Mouse (Mus musculus): ENCODE data around the gene Nos3. TPM values are rescaled to one million over a fixed set of nuclear protein-coding genes. Genes with fewer than 3 reads are reported as not detected.

Nos3 gene
- 0.01 and 0.04 TPM in 2 replicates for polyA plus RNA-seq (2012)

GRCm38 (mm10) chr5:24364508-24364907 is at the start of gene Nos3:
Gene Nos3 (plus strand): TSS chr5:24364810.

GRCm38 (mm10) chr5:24351278-24351677 is 13.3 kb upstream of the Nos3 start, which contains the start of gene Kcnh2:
Gene Kcnh2 (minus strand): TSS chr5:24351604.

GRCm38 (mm10) chr5:24391864-24392263 is 27.3 kb downstream of the Nos3 start, which contains the start of gene Atg9b:
Gene Atg9b (minus strand): TSS chr5:24392143.

GRCm38 (mm10) chr5:24393392-24393997 is 28.9 kb downstream of the Nos3 start, which contains the start of gene Abcb8:
Gene Abcb8 (plus strand): TSS chr5:24393663.

GRCm38 (mm10) chr5:24413042-24413693 is 48.6 kb downstream of the Nos3 start, which contains the start of gene Asic3:
Gene Asic3 (plus strand): TSS chr5:24413392.

GRCm38 (mm10) chr5:24423129-24424003 is 58.8 kb downstream of the Nos3 start, which contains the start of the genes Cdk5 and Slc4a2:
Gene Cdk5 (minus strand): TSS chr5:24423530.
Gene Slc4a2 (plus strand): TSS chr5:24423837.

Other genes with a start within 250 kb of the Nos3 start
- gene Nupl2, start 199.8 kb upstream of the Nos3 start, polyA plus RNA-seq (2012) = 5.4 and 6.3 TPM in 2 replicates
- 1.2 and 3.4 TPM in 2 replicates for gene Kcnh2, start 13.2 kb upstream of the Nos3 start, polyA plus RNA-seq (2012)
- 9.1 and 12.0 TPM in 2 replicates for gene Atg9b, start 27.3 kb downstream of the Nos3 start, polyA plus RNA-seq (2012)
- 39.0 and 46.9 TPM in 2 replicates for gene Abcb8, start 28.9 kb downstream of the Nos3 start, polyA plus RNA-seq (2012)
- 0.59 and 0.61 TPM in 2 replicates for gene Asic3, start 48.6 kb downstream of the Nos3 start, polyA plus RNA-seq (2012)
- gene Cdk5, start 58.7 kb downstream of the Nos3 start, polyA plus RNA-seq (2012) = 14.9 and 15.2 TPM in 2 replicates
- gene Slc4a2, start 59.0 kb downstream of the Nos3 start, polyA plus RNA-seq (2012) = 43.0 and 45.9 TPM in 2 replicates
- 187 and 193 TPM in 2 replicates for gene Fastk, start 80.5 kb downstream of the Nos3 start, polyA plus RNA-seq (2012)
- 37.1 and 49.8 TPM in 2 replicates for gene Tmub1, start 83.0 kb downstream of the Nos3 start, polyA plus RNA-seq (2012)
- 162 and 186 TPM in 2 replicates for gene Agap3, start 87.4 kb downstream of the Nos3 start, polyA plus RNA-seq (2012)
- gene Gbx1, start 162.4 kb downstream of the Nos3 start, polyA plus RNA-seq (2012) = 0.02 and 0.04 TPM in 2 replicates
- 0.08 and 0.11 TPM in 2 replicates for gene Asb10, start 176.2 kb downstream of the Nos3 start, polyA plus RNA-seq (2012)
- gene 4931409K22Rik, start 192.0 kb downstream of the Nos3 start, polyA plus RNA-seq (2012) = not detected in 2 replicates
- gene Abcf2, start 212.7 kb downstream of the Nos3 start, polyA plus RNA-seq (2012) = 57.9 and 63.6 TPM in 2 replicates
- 40.3 and 46.2 TPM in 2 replicates for gene Chpf2, start 221.9 kb downstream of the Nos3 start, polyA plus RNA-seq (2012)

Data from megakaryocyte-erythroid progenitor cell, adult 5 weeks (primary cell).